Mouse (Mus musculus): ENCODE measurements around the gene Foxl2. TPM values are rescaled to one million over a fixed set of nuclear protein-coding genes. Genes with fewer than 3 reads are reported as not detected.
A peak's percentile ranks its signal among the peaks of the same experiment; 100 is the strongest.

Gene Foxl2
- total RNA-seq, 4 experiments from 2014 or later = not detected

- no peak for DNase-seq (ENCODE audit: low spot score in 2 of 2)
These were observed 6.7 kb downstream of the Foxl2 start for GRCm38 (mm10) chr9:98961591-98962477.

DNA sequence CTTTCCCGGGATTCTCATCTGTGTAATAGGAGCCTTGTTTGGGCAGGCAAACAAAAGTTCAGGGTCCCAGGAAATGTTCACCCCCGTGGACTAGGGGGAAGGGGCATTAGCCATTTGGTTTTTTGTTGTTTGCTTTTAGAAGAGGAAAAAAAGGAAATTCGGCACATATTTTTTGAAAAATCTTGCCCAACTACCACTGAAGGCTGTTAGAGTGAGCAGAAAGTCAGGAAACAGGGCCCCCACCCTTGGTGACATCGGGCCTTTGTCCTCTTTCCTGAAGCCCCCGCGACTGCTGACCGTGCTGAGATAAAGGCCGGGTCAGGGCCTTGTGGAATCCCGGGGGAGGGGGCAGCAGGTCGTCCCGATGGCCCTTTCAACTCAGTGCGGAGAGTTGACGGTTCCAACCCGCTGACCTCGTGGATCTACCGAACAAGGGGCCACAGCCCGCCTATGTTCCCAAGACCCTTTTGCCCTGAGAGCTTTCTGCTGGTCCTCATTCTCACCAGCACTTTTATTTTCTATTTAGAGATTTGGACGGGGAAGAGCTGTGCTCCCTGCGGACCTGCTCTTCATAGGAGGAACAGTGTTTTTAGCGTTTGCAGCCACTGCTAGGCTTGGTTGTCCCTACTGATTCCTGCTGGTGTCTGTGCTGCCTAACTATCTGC lies 7.5 kb downstream of the Foxl2 start:
- DNase-seq (ENCODE audit: low spot score in 2 of 2) = no peak

DNA sequence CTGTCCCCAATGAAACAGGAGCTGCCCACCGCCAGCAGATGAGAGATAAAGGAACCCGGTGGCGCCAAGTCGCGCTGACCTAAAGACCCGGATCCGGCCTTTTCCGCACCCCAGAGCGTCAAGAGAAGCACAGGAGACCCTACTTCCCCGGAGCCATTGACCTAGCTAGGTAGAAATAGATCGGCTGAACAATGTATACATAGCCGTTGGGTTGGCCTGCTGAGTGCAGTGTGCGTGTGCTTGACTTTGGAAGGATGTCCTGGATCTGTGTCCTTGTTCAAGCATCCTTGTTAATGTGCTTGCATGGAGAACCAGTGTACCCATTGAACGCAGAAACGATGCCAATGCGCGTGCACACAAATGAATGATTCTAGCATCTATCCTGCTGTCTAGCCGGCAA lies 8.6 kb downstream of the Foxl2 start:
- no peak for DNase-seq (ENCODE audit: low spot score in 2 of 2)

DNA sequence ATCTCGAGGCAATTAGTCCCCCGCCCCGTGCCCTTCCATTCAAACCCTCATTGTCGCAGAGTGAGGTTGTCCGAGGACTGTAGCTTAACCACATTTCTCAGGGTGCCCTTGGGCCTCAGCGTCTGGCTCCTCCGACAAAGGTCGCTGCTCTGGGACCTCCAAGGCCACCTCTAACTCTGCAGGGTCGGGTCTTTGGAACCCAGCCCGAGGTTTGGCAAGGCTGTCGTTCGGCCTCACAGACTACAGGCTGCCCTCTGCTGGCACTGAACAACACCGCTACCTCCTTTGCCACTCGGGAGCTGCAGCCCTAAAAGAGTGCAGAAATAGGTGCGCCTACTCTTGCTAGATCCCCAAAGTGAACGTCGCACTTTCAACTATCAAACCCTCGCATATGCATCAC lies 10.0 kb downstream of the Foxl2 start:
- no peak for DNase-seq (ENCODE audit: low spot score in 2 of 2)

- no peak for DNase-seq (ENCODE audit: low spot score in 2 of 2)
These were observed 18.0 kb downstream of the Foxl2 start for GRCm38 (mm10) chr9:98973101-98973521.

DNA sequence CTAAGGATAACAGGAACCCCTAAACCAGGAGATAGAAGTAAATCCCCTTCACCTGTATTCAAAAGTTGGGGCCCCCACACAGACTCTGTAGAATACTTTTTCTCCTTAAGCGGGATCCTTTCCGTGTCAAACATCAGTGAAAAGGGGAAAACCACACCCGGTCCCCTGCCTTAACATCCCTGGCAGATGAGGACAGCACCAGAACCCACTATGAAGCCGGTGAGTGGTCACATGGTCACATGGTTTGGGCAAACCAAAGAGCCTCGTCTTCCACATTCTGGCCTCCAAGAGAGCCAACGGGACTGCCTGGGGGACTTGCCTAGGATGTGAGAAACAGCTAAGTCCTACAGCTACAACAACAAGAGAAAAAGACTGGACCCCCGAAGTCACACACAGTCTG lies 18.5 kb downstream of the Foxl2 start:
- DNase-seq (ENCODE audit: low spot score in 2 of 2) = no peak

GRCm38 (mm10) chr9:98974898-98975297 lies 19.8 kb downstream of the Foxl2 start:
- no peak for DNase-seq (ENCODE audit: low spot score in 2 of 2)

DNA sequence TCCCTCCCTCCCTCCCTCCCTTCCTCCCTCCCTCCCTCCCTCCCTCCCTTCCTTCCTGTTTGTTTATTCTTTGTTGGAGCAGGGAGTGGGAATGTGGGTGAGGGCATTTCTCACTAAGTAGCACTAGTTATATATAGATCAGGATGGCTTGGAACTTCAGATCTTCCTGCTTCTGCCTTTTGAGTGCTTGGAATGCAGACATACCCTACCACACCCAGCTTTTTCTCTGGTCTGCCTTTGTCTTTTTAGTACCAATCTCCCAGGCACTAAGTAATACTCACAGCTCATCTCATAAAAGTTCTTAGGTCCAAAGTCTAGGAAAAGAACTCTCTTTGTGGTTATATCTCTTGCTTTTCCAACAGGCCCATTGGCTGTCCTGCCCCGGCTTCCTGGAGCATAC lies 21.0 kb downstream of the Foxl2 start:
- no peak for DNase-seq (ENCODE audit: low spot score in 2 of 2)

DNA sequence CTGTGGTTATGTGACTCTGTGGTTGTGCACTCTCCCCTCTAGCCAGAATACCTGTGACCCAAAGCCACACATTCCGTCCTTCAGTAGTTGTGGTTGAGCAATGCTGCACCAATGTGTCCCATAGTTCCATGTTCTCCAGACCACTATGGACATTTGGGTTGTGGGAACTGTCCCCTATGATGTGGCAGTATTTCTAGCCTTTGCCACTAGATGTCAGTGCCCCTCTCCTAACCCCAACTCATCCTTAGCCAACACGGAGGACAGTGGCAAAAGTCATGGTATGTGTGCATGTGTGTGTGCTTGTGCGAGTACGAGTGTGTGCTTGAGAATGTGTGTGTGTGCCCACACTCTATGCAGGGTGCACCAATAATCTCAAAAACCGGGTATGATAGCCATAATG lies 21.4 kb downstream of the Foxl2 start:
- DNase-seq (ENCODE audit: low spot score in 2 of 2) = no peak

DNA sequence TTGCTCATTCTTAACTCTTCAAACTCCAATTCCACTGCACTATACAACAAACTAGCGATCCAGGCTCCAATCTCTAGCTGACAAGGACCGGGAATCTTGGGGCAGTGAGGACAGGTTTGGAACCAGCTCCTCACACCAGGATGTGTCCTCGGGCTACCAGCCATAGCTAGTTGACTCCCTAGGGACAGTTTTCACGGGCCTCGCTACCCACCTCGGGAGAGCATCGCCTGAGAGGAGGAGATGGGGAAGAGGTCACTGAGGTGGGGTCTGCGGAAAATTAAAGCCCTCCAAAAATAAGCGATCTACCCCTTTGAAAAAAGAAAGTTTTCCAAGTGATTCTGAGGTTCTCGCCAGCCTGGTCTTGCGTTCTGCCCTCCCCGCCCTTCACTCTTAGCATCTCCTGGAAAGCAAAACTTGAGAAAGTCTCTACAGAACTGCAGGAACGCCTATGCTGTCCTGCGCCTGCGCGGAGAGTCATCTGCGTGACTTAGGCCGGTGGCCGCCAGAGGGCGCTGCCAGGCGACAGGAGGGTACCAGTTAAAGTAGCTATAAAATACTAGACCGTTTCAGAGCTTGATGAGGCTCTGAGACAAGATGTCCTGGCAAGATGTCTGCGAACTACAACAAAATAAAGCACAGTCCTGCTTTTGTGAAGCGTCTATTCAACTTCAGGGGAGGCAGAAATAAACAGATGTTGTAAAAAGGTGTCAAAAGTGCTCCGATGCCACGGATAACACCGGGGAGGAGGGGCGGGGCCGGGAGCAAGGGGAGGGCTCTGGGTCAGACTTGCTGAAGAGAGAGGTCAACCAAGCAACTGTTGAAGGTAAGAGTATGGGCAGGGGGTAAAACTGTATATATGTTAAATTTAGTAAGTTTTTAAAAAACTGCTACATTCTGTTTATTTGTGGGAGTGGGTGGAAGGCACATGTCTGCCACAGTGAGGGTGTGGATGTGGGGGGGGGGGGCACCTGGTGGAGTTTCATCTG lies 24.6 kb downstream of the Foxl2 start:
- peak; percentile 72 to 75 for DNase-seq (ENCODE audit: low spot score in 2 of 2)

DNA sequence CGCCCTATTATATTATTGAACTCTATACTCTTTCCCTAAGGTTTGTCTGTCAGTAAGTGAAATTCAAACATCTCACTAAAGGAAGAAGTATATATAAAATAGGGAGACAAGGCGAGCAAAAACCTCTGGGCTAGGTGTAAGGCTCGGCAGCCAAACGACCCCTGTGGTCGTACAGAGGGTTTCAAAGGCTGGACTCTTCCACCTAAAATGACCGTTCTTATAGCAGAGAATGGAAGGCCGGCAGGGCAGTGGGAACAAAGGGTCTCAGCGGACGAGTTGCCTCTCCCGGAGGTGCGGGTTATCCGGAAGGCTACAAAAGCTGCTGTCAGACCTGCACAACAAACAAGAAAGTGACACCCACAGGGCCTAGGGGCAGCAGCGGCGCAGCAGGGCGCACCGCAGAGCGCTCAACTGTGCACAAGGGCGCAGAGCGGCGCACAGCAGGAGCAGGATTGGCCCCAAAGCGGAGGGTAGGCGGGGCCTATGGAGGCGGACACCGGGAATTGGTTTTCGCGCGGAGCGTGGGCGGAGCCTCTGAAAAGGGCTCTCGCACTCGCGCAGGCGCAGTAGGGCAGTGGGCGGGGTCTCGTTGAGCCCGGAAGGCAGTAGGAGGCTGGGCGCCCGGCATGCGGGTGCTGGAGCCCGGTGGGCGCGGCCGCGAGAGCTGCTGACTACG lies 30.9 kb downstream of the Foxl2 start, which contains the start of gene Faim:
Gene Faim (plus strand): TSS at position 574 of the 676 bp plus-strand sequence.
- DNase-seq (ENCODE audit: low spot score in 2 of 2) = peak; percentile 99

DNA sequence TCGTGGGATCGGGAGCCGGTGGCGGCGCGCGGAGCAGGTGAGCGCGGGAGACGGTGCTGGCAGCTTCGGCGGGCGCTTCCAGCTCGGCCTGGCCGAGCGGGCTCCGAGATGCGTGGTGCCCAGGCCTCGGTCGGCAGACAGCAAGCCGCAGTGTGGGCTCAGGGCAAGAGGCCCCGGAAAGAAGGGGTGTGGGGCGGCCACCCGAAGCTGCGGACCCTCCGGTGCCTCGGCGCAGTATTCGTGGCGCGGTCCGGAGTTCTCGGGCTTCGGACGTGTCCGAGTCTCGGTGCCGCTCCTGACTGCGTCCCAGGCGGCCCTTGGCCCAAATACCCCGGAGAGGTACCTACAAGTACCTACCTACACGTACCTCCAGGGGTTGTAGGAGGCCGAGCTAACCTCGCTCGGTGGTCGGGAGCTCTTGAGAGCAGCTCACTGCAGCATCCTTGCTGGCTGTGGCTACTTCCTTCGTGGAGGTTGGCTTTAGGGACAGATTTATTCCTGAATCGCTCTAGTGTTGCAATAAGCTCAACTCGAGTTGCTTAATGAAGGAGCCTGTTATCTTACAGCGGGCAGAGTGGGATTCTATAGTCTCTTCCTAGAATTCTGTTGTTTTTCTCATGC lies 31.5 kb downstream of the Foxl2 start:
- no peak for DNase-seq (ENCODE audit: low spot score in 2 of 2)

GRCm38 (mm10) chr9:98987131-98987530 lies 32.0 kb downstream of the Foxl2 start:
- DNase-seq (ENCODE audit: low spot score in 2 of 2) = no peak

- DNase-seq (ENCODE audit: low spot score in 2 of 2) = no peak
These were observed 39.0 kb downstream of the Foxl2 start for GRCm38 (mm10) chr9:98994103-98994502.

GRCm38 (mm10) chr9:98999881-99000339 lies 44.8 kb downstream of the Foxl2 start:
- DNase-seq (ENCODE audit: low spot score in 2 of 2) = no peak

DNA sequence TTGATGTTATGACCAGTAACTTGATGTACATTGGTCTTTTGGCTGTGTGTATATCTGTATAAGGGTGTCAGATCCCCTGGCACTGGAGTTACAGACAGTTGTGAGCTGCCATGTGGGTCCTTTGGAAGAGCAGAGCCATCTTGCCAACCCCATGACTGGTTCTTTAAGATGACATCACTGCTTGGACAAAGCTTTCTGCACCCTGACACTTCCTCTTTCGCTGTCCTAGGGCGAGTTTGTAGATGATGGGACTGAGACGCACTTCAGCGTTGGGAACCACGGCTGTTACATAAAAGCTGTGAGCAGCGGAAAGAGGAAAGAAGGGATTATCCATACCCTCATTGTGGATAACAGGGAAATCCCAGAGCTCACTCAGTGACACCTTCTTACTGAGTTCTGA lies 46.2 kb downstream of the Foxl2 start:
- DNase-seq (ENCODE audit: low spot score in 2 of 2) = no peak

Measured in gastrocnemius, adult 8-10 months (tissue).